Mouse (Mus musculus): ENCODE measurements around the gene Dnaaf5. TPM values are rescaled to one million over a fixed set of nuclear protein-coding genes. Genes with fewer than 3 reads are reported as not detected.
A peak's percentile ranks its signal among the peaks of the same experiment; 100 is the strongest.

Gene Dnaaf5
- total RNA-seq, 4 experiments from 2014 or later = 21.7 to 24.3 (median 22.7) TPM

DNA sequence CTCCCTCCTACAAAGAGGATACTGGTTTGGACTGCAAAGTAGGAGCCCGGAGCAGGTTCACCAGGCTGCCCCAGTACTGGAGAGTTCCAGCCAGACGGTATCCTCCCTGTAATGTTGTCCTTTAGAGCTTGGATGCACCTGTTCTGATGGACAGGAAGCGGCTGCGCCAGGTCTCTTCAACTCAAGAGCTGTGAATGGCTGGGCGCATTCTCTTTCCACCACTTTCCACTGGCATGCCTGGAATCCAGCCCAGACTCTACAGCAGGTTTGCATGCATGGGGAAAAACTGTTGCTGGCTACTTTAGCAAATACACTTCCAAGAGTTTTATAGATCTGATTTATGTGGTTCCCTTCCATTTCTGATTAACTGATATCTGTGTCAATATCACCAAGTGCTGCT lies 8.7 kb upstream of the Dnaaf5 start:
- no peak for DNase-seq

DNA sequence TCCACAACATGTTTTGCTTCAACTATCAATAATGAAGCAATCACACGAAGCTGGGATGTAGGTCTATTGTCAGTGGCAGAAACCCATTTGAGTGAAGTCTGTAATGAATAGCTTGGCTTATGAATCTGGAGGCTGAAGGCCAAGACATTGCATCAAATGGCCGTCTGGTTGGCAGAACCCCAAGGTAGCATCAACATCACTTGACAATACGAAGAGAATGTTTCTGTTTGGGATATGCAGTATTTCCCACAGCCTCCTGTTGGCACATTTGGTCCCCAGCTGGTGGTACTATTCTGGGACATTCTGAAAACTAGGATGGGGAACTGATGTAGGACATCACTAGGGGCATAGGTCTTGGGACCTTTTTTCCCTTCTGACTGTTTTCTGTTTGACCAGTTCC lies 6.1 kb upstream of the Dnaaf5 start:
- no peak for DNase-seq

DNA sequence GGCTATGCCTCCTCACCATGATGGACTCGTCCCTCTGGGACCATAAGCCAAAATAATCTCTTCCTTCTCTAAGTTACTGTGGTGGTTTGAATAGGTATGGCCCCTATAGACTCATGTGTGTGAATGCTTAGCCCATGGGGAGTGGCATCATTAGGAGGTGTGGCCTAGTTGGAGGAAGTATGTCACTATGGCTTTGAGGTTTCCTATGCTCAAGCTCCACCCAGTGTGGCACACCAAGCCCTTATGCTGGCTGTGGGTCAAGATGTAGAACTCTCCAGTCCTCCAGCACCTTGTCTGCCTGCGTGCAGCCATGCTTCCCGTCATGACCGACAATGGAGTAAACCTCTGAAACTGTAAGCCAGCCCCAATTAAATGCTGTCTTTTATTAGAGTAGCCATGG lies 4.3 kb upstream of the Dnaaf5 start:
- DNase-seq = no peak

DNA sequence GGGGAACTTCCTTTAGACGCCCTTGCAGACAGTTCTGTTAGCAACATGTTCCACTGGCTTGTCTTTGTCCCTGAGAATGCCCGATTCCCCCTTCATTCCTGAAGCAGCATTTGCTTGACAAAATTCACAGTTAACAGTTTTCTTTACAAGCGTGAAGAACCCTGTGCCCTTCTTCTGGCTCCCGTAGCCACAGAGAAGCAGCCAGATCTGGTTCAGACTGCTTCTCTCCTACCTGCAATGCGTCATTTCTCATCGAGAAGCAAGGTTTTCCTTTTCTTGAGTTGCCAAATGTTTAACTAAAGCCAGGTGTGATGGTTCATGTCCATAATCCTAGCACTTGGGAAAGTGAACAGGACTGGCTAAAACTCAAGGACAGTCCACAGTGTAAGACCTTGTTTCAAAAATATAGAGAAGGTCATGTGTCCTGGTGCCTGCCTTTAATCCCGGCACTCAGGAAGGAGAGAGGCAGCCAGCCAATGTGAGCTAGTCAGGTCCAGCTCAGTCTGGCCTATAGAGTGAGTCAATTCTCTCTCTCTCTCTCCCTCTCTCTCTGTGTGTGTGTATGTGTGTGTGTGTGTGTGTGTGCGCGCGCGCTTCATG lies 3.4 kb upstream of the Dnaaf5 start:
- peak; percentile 42 for DNase-seq

DNA sequence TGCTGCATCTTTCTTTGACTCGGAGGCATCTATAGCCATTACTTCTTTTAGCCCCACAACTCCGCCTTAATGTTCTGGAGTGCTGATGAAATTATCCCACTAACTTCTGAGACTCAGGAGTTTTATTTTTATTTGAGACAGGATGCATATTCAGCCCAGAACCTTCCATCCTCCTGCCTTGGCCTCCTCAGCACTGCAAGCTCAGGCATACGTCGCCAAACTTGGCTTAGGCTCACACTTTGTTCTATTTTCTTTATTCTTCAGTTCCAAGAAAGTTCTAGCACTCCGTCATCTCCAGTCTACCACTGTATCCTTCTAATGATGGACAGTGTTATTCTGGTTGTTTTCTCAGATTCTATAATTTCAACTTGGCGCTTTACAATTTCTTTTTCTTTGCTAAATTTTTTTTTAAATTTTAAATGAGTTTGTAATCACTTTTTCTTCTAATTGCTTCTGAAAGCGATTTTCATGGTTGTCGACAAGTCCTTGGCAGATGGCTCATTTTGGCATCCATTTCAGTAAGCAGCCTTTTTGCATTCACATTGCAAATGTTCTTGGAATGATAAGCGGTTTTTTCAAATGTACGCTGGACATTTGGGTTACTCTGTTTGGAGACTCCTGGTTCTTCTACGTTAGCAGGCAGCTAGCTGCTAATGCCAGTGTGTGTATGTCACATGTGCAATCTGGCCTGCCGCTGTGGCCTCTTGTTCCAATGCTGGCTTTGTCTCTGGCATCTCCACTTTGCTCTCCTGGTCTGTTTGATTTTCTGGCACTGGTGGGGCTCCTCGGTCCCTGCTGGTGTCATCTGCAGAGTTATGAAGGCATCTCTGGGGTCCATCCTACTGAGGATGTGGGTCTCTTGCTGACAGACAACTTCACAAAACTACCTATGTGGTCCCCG lies 2.6 kb upstream of the Dnaaf5 start:
- no peak for DNase-seq

DNA sequence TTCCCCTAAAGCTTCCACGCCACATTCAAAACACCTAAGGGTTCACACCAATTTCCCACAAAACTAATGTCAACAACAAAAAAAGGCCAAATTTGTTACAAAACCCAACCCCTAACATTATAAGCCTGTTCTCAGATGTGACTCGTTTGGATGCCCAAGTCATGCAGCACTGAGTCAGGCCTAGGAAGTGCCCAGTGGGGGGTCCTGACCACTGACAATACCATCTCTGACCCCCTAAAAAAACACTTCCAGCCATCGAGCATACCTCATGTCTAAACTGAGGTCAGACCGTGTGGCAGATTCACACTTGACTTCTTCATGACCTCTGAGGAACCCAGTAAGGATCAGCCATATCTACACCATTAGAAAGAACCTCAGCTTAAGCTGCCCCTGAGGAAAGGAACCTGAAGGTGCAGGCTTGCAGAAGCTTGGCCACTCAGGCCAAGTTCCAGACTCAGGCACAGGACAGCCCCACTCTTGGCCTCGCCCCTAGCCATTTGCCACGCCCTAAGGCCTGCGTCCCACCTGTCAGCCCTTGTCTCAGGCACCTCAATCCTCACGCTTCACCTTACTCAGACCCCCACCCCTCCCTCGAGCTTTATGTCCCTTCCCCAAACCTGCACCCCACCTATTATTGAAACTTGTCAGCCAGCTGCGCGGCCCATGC lies 884 bp upstream of the Dnaaf5 start:
- no peak for DNase-seq

DNA sequence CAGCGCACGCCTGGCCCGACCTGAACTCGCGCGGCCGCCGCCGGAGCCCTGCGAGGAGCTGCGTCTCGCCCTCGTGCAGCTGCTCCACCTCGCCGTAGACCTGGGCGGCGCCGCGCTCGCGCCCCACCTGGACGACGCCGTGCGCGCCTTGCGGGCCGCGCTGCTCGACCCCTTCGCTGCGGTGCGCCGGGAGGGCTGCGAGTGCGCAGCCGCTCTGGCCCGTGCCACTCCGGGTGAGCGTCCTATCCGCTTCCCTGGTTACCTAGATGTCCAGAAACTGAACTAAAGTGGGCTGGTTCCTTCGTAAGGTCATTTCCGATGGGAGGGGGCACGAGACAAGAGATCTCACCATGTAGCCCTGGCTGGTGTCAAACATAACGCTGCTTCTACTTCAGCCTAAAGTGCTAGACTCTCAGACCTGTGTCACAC lies 594 bp downstream of the Dnaaf5 start:
- DNase-seq = no peak

DNA sequence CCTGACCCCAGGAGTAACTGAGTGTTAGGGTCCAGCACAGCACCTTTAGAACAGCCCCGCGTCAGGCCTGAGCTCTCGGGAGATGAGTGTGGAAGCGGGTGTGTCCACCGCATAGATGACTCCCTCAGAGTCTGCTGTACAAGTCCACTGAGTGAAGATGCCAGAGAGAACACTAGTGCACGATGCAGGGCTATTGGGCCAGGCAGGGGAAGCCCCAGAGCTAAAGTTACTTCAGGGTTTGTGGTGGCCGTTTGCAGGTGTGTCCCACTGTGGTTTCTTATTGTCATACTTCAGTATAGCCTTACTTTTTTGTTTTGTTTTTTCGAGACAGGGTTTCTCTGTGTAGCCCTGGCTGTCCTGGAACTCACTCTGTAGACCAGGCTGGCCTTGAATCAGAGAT lies 10.9 kb downstream of the Dnaaf5 start:
- DNase-seq = no peak

DNA sequence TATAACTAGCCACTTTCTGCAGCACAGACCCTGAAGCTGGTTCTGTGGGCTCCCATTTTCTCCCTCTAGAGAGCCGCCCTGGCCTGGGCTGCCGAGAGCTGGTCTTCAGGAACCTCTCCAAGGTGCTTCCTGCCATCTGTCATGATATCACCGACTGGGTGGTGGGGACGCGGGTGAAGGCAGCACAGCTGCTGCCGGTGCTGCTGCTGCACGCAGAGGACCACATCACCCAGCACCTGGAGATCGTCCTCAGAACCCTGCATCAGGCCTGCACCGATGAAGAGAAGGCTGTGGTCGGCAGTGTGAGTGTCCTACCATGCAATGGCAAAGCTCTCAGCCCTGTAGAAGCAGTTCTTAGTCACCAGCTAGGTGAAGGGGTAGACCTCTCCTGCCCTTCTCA lies 11.6 kb downstream of the Dnaaf5 start:
- DNase-seq = no peak

DNA sequence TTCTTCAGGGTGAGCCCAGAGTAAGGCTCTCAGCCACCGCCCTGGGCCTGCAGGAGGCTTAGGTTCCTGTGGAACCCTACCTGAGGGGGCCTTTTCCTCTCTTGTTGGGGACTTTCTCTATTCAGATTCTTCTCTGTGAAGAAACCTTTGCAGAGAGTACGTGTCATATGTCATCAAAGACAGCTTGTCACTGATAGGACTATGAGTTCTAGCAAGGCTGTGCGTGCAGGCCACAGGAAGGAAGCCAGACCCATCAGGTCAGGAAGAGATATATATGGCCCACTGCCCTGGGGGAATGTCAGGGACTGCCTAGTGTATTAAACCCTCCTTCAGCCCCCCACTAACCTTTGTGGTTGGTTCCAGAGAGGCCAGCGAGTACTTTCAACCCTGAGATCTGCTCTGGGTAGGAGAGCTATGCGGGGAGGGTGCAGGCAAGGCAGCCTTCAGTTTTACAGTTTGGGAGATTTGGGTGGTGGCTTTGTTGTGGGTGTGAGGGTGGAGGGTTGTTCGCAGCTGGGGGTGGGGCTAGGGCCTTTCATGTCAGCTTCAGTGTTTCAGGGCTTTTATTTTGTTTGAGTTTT lies 16.8 kb downstream of the Dnaaf5 start:
- no peak for DNase-seq

DNA sequence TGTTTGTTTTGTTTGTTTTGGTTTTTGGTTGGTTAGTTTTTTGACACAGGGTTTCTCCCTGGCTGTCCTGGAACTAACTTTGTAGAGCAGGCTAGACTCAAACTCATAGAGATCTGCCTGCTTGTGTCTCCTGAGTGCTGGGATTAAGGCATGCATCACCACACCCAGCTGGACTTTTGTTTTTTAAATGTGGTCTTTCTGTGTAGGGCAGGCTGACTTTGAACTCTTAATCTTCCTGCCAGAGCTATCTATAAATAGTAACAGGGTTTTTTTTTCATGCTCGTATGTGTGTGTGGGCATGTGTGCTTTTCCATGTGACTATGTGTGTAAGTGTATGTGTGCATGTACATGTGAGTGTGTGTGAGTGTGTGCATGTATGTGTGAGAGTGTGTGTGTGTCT lies 17.5 kb downstream of the Dnaaf5 start:
- no peak for DNase-seq

DNA sequence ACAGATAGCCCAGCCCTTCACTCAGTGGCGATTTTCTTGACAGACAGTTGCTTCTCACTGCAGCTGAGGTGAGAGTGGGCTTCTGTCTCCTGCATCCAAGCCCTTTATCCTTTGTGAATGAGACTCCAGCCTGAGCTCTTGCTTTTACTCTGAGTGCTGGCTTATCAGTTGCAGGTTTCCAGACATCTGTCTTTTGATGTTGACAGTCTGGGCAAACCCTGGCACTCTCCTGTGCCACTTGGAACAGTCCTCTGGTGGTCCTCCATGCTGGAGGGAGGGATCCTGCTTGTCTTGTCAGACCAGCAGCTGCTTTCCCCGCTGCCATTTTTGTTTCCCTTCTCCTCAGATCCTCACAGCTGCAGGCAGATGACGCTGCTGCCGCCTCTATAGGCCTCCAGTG lies 21.9 kb downstream of the Dnaaf5 start:
- no peak for DNase-seq

DNA sequence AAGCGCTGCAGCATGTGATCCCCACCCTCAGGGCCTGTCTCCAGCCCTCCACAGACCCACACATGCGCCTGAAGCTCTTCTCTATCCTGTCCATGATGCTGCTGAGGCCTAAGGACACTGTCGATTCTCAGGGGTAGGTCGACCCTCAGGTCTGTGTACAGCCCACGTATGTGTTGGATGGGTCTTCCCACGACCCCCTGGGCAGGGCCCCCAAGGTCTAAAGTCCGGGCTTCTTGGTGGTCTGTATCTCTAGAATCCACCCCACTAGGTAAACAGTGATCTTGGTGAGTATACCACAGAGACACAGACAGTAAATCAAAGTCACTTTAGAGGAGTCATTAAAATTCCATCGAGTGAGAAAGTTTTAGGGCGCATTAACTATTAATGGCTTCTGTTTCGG lies 24.1 kb downstream of the Dnaaf5 start:
- no peak for DNase-seq

DNA sequence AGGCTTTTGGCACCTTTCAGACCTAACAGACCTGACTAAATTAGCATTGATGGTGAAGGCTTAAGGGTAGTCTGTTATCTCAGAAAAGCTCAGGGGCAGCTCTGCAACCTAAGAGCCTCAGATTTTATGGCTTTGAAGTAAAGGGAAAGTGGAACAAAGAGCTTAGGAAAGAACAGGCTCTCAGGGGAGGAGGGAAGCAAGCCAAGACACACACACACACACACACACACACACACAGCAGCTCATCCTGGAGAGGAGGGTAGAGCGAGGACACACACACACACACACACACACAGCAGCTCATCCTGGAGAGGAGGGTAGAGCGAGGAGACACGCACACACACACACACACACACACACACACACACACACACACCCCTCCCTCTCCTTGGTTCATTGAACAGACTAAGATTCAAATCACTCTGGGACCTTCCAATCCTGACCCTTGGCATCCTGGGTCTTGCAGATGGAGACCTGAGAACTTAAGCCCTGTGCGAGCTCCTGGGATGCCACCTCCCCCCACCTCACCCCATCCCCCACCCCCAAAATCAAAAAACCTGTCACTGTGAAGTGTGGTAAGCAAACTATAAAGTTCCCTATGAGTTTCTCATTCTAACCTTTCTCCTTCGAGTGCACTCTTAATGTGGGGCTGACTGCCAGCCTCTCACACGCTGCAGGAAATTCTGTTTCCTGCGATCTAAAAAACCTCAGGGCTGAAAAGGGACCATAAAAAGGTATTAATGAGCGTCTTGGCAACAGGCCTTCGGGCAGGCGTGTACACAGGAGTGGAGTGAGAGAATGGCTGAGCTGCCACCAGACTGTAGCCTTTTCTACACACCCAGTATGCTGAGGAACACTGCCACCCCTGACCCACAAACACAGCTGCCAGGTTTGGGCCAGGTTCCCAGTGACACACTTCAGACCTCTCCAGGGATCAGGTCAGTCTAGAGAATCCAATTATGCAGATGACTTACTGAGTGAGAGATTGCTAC lies 24.8 kb downstream of the Dnaaf5 start:
- DNase-seq = peak; percentile 27

DNA sequence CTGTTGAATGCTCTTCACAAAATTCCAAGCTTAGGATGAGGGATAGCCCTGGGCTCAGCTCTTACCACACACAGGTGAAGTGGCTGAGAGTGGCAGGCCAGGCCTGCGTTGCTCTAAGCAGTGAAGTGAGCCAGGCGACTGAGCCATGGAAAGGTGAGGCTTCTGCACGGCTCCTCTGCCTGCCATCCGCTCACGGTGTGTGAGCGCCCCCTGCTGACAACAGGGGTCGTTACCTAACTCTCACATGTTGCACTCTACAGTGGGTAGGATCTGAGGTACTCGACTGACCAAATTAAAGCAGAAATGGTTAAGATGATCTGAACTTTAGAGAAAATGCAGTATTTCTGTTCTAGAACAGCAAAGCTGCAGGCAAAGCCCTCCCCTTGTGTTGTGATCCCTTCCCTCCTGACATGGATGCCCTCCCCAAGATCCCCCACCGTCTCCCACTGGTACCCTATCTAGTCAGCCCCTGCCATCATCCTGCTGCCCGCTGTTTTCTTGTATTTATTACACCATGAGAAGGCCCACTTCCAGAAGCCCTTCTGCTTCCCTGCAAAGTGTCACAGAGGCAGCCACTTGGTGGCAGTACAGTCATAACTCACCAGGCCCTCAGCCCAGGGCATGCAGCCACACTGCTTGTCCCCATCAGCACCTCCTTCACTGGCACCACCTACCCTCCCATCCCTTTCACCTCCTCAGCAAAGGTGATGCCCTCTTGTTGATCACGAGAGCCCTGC lies 29.0 kb downstream of the Dnaaf5 start:
- DNase-seq = peak; percentile 54

DNA sequence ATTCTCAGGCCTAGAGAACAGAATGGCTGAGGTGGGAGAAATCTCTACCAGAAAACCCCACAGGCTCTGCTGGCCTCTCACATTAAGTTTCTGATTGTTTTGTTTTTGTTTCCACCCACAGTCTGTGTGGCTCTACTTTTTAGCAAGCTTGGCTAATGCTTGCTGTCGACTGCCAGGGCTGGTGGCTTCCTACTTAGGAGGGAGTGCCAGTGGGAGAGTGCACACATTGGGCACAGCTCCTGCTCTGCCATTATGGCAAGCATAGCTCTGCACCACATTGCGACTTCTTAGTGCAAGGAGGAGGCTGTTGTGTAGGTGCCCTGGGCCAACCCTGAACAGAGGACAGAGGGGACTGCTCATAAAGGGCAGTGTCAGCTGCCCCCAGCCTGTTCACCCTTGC lies 33.1 kb downstream of the Dnaaf5 start:
- no peak for DNase-seq

DNA sequence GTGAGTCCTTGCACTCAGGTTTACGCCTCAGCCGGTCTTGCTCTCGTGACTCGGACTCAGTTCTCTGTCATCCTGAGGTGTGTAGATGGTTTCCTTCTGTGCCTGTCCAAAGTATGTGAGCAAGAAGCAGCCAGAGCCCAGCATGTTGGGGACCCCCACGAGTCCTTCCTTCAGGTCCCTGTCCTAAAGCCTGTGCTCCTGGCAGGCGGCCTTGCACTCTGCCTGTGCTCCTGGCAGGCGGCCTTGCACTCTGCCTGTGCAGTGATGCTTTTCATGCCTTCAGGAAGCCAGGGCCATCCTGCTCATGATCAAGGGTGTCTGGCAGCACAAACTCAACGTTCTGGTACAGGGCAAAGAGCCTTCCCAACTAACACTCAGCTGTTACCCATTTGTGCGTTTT lies 33.6 kb downstream of the Dnaaf5 start:
- DNase-seq = peak; percentile 52

DNA sequence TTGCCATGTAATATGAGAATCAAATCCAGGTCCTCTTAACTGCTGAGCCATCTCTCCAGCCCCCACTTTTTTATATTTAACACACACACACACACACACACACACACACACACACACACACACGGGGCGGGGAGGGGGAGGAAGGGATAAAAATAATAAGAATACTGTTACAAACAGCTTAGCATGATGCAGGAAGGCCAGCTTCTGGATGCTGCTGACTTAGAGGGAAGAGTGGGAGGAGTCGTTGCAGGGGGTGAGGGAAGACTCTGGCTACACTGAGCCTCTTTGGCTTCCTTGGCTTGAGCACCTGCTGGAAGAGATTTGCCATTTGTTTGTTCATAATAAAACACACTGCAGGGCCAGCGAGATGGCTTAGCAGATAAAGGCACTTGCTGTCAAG lies 34.9 kb downstream of the Dnaaf5 start:
- no peak for DNase-seq

DNA sequence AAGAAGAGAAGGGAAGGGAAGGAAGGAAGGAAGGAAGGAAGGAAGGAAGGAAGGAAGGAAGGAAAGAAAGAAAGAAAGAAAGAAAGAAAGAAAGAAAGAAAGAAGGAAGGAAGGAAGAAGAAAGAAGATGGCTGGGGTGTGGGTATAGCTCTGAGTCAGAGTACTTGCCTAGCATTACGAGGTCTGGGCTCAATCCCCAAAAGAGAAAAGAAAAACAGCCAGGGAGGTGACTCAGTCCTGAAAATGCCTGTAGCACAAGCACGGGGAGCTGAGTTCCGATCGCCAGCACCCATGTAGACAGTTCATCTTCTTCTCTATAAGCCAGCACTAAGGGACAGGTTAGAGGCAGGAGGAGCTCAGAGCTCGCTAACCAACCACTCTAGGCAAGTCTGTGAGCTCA lies 39.7 kb downstream of the Dnaaf5 start:
- DNase-seq = no peak

DNA sequence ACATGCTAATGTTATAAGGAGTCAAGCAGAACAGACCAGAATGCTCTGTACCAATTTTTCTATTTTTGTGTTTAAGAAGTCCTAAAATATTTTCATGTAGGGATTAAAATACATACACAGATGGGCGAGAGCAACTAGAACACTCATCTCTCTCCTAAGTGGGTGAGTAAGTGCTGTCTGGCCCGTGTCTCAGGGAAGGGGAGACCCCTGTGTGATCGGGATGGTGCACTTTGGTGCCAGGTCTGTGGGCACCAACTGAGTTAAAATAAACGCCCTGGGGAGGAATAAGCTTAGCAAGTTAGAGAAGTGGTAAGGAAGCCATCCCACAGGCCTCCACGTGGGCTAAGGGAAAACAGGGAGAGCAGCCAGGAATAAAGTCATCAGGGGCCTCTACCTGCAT lies 40.9 kb downstream of the Dnaaf5 start:
- DNase-seq = no peak

DNA sequence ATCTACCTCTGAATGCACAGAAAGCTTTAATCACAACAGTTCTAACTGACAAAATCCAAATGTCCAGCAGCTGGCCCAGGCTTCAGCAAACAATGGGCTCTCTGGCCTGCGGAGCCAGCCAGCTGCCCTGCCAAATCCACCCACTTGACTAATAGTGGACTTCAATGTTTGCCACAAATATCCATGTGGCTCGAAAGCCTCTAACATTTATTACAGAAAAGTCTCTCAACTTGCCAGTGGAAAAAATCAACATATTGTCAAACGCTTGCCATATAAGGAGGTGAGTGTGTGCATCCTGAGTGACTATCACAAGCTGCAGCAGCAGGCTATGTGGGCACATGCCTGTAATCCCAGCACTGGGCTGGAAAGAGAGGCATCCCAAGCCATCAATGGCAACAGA lies 48.8 kb downstream of the Dnaaf5 start:
- DNase-seq = no peak
